Mouse (Mus musculus): ENCODE results near the gene Dtnb. TPM values are rescaled to one million over a fixed set of nuclear protein-coding genes. Genes with fewer than 3 reads are reported as not detected.

The Dtnb gene
- polyA plus RNA-seq, 2 experiments from 2014 or later: 20.2 to 20.4 TPM

GRCm38 (mm10) chr12:3572581-3573397, 608 bp downstream of the Dtnb start:
- ATAC-seq: peak; percentile 45

- no peak for ATAC-seq
Measured at GRCm38 (mm10) chr12:3573410-3573809, 1.2 kb downstream of the Dtnb start.

GRCm38 (mm10) chr12:3574670-3575069, 2.5 kb downstream of the Dtnb start:
- no peak for ATAC-seq

- peak; percentile 66 for ATAC-seq
Measured at GRCm38 (mm10) chr12:3579958-3580530, 7.9 kb downstream of the Dtnb start.

- ATAC-seq: no peak
Measured at GRCm38 (mm10) chr12:3582604-3583003, 10.4 kb downstream of the Dtnb start.

GRCm38 (mm10) chr12:3585525-3585924, 13.3 kb downstream of the Dtnb start:
- ATAC-seq: no peak

- no peak for ATAC-seq
Measured at GRCm38 (mm10) chr12:3587010-3587409, 14.8 kb downstream of the Dtnb start.

- no peak for ATAC-seq
Measured at GRCm38 (mm10) chr12:3590039-3590438, 17.9 kb downstream of the Dtnb start.

- no peak for ATAC-seq
Measured at GRCm38 (mm10) chr12:3591595-3591994, 19.4 kb downstream of the Dtnb start.

- ATAC-seq: no peak
Measured at GRCm38 (mm10) chr12:3602786-3603185, 30.6 kb downstream of the Dtnb start.

- ATAC-seq: no peak
Measured at GRCm38 (mm10) chr12:3606202-3606601, 34.0 kb downstream of the Dtnb start.

GRCm38 (mm10) chr12:3609747-3610146, 37.6 kb downstream of the Dtnb start:
- ATAC-seq: no peak

GRCm38 (mm10) chr12:3611871-3612270, 39.7 kb downstream of the Dtnb start:
- ATAC-seq: no peak

GRCm38 (mm10) chr12:3615041-3615440, 42.9 kb downstream of the Dtnb start:
- ATAC-seq: no peak

- no peak for ATAC-seq
Measured at GRCm38 (mm10) chr12:3618144-3619020, 46.2 kb downstream of the Dtnb start.

GRCm38 (mm10) chr12:3619021-3619367, 46.8 kb downstream of the Dtnb start:
- ATAC-seq: no peak

- ATAC-seq: no peak
Measured at GRCm38 (mm10) chr12:3626880-3627279, 54.7 kb downstream of the Dtnb start.

GRCm38 (mm10) chr12:3641931-3642330, 69.8 kb downstream of the Dtnb start:
- no peak for ATAC-seq

GRCm38 (mm10) chr12:3656799-3657198, 84.6 kb downstream of the Dtnb start:
- ATAC-seq: no peak

GRCm38 (mm10) chr12:3657234-3657633, 85.1 kb downstream of the Dtnb start:
- no peak for ATAC-seq

GRCm38 (mm10) chr12:3657786-3658185, 85.6 kb downstream of the Dtnb start:
- no peak for ATAC-seq

- no peak for ATAC-seq
Measured at GRCm38 (mm10) chr12:3659554-3660311, 87.6 kb downstream of the Dtnb start.

Measured in activated CD4-positive, CD25-positive, alpha-beta regulatory T cell, adult 4 months (primary cell).